In the genomic region with DNA sequence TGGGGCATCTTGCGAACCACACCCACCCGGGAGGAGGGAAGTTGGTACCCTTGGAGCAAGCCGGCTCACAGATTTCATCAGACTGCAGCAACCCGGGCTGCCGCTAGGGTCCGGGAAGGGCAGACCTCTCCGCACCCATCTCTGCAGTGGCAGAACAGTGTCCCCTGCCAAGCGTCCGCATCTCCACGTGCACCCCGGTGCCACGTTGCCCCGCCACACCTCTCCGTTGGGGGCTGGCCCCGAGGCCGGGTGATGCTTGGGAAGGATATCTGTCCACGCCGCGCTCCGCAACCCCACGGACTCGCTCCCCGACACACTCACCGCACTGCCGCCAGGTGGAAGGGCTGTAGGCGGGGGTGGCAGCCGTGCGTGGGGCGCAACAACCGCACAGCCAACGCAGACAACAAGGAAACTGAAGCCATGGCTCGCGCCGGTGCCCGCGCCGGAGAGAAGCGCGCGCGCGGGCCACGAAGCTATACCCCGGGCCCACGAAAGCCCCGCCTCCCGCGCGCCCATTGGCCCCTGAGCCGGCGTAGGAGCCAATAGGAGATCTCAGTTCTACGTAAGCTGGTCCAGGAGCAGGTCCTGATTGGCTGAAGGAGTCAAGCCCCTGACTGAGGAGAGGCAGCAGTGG, we compare ENCODE assay signal across 8 mouse cellular contexts. TPM values are rescaled to one million over a fixed set of nuclear protein-coding genes. Genes with fewer than 3 reads are reported as not detected.
DNase-seq lines count a peak whose midpoint lies in the region; ATAC-seq and TF ChIP-seq lines count a peak whose summit lies in the region.

No protein-coding gene starts in this region.

- H3K4me1 ChIP-seq in erythroblast, embryonic 14.5 days (ENCODE audit: control insufficient read depth) = peaks cover 62% of the 10 kb centered on the region
- peaks cover 7% of the 10 kb centered on the region for H3K4me1 ChIP-seq in heart, embryonic 12.5 days (replicated peaks)
- no peaks in the 10 kb centered on the region; the same call in 1 of the 2 replicates for H3K4me1 ChIP-seq in kidney, postnatal 0 days (replicated peaks; ENCODE audit: insufficient read depth, low read length)
- peaks cover 4% of the 10 kb centered on the region for H3K4me1 ChIP-seq in liver, adult 2 months (ENCODE audit: control insufficient read depth, insufficient read depth, low read length)

- ATAC-seq in heart, embryonic 12.5 days (ENCODE audit: insufficient number of reproducible peaks, low FRiP score) = peak; percentile 98
- peak; percentile 97 for ATAC-seq in kidney, postnatal 0 days (replicated peaks; ENCODE audit: low FRiP score, low read depth)
- ATAC-seq in monocyte, adult 5-6 weeks (replicated peaks; ENCODE audit: insufficient number of reproducible peaks, low FRiP score, low TSS enrichment, poor library complexity, severe bottlenecking) = peak; percentile 92

- peak; percentile 94 for DNase-seq in CD4-positive, CD25-positive, alpha-beta regulatory T cell, adult 2 months (ENCODE audit: low read depth, low spot score)
- DNase-seq in brain, embryonic 18.5 days (ENCODE audit: low read depth, low spot score) = peak; percentile 83
- DNase-seq in kidney, postnatal 0 days (ENCODE audit: low spot score) = peak; percentile 96
- DNase-seq in liver, adult 2 months (ENCODE audit: extremely low read depth, low read depth, low spot score) = peak; percentile 56
- peak; percentile 92 to 94 for DNase-seq in spleen, postnatal 36 days (ENCODE audit: low spot score in 2 of 2)

- peak; percentile 72 for TF ChIP-seq CTCF in kidney, postnatal 0 days (IDR thresholded peaks at IDR 0.05; ENCODE audit: low read depth)
- TF ChIP-seq CTCF in liver, adult 2 months (IDR thresholded peaks at IDR 0.05; ENCODE audit: low read depth, low read length) = peak; percentile 84

- peaks cover 55% of the 10 kb centered on the region for H3K36me3 ChIP-seq in erythroblast, embryonic 14.5 days (ENCODE audit: control insufficient read depth)
- 0 out of 2 replicates have a peak, but pooled peaks cover 3% of the 10 kb centered on the region for H3K36me3 ChIP-seq in heart, embryonic 12.5 days
- H3K36me3 ChIP-seq in kidney, postnatal 0 days (ENCODE audit: insufficient read depth, low read length) = no peaks in the 10 kb centered on the region
- H3K36me3 ChIP-seq in liver, adult 2 months (ENCODE audit: control insufficient read depth, insufficient read depth, low read length) = no peaks in the 10 kb centered on the region

- H3K4me2 ChIP-seq in heart, embryonic 12.5 days = peak overlapping the region; percentile 78
- H3K4me2 ChIP-seq in kidney, postnatal 0 days (ENCODE audit: low read length) = peak overlapping the region; percentile 98

- no peaks in the 10 kb centered on the region for H3K79me2 ChIP-seq in liver, adult 2 months (ENCODE audit: control insufficient read depth, insufficient read depth, low read length)

- H3K4me3 ChIP-seq in erythroblast, embryonic 14.5 days (replicated peaks) = peak overlapping the region; percentile 79
- peak overlapping the region; percentile 93 for H3K4me3 ChIP-seq in heart, embryonic 12.5 days
- peak overlapping the region; percentile 81 for H3K4me3 ChIP-seq in kidney, postnatal 0 days (replicated peaks; ENCODE audit: low read depth, low read length)
- peak overlapping the region; percentile 87 for H3K4me3 ChIP-seq in liver, adult 2 months (ENCODE audit: insufficient read depth, low read depth, low read length)

- H3K9me3 ChIP-seq in erythroblast, embryonic 14.5 days (ENCODE audit: control insufficient read depth, low read length) = no peaks in the 10 kb centered on the region
- no peaks in the 10 kb centered on the region for H3K9me3 ChIP-seq in heart, embryonic 12.5 days (replicated peaks)
- H3K9me3 ChIP-seq in kidney, postnatal 0 days (replicated peaks; ENCODE audit: low read length) = no peaks in the 10 kb centered on the region

- TF ChIP-seq POLR2A in liver, adult 2 months (IDR thresholded peaks at IDR 0.05; ENCODE audit: extremely low read depth, insufficient read depth, low read length) = no peak

- H3K9ac ChIP-seq in heart, embryonic 12.5 days = peak overlapping the region; percentile 87
- H3K9ac ChIP-seq in kidney, postnatal 0 days (ENCODE audit: low read depth, low read length) = peak overlapping the region; percentile 67
- H3K9ac ChIP-seq in liver, adult 2 months (ENCODE audit: low read depth, low read length) = peak overlapping the region; percentile 83

- no peaks in the 10 kb centered on the region for H3K27me3 ChIP-seq in erythroblast, embryonic 14.5 days (ENCODE audit: control insufficient read depth)
- H3K27me3 ChIP-seq in heart, embryonic 12.5 days (replicated peaks) = no peaks in the 10 kb centered on the region
- no peaks in the 10 kb centered on the region for H3K27me3 ChIP-seq in kidney, postnatal 0 days (ENCODE audit: insufficient read depth, low read length)
- H3K27me3 ChIP-seq in liver, adult 2 months (ENCODE audit: control insufficient read depth, insufficient read depth, low read length) = no peaks in the 10 kb centered on the region

- WGBS in heart, embryonic 12.5 days = under 1% methylated on average over 52 of the region's 52 CpGs
- WGBS in kidney, postnatal 0 days = 0% methylated on average over 52 of the region's 52 CpGs
- WGBS in liver, adult 2 months = under 1% methylated on average over 52 of the region's 52 CpGs

- H3K27ac ChIP-seq in heart, embryonic 12.5 days (ENCODE audit: poor library complexity, severe bottlenecking) = peak overlapping the region; percentile 48; the same call in 1 of the 2 replicates
- H3K27ac ChIP-seq in kidney, postnatal 0 days = peak overlapping the region; percentile 42; the same call in 1 of the 2 replicates
- no peak overlapping the region for H3K27ac ChIP-seq in liver, adult 2 months (replicated peaks; ENCODE audit: insufficient read depth, low read depth, low read length)

RNA-seq across cellular contexts. Expression of a gene that starts 8.5 kb away (rescaled TPM):
- 5.3 and 6.1 TPM in 2 replicates for polyA plus RNA-seq in erythroblast, embryonic 14.5 days (2012)
- 38.9 TPM in 2 replicates for polyA plus RNA-seq in heart, embryonic 12.5 days (2016; fragmentation: Nextera tagmentation; extraction: Ambion mirVana)
- polyA plus RNA-seq in kidney, postnatal 0 days (2015; fragmentation: Nextera tagmentation; extraction: Ambion mirVana) = 21.6 and 25.8 TPM in 2 replicates
- 0.83 and 1.6 TPM in 2 replicates for total RNA-seq in liver, adult 2 months (2014; rRNA removed)
- polyA plus RNA-seq in liver, adult 2 months (2012; rRNA removed) = 0.98 and 1.1 TPM in 2 replicates
- 25.6 to 40.2 TPM (median 28.5 TPM) in 3 replicates for total RNA-seq in monocyte, adult 5-6 weeks (2017)

RNA-seq across cellular contexts. Expression of a gene that starts 8.6 kb away (rescaled TPM):
- 1.8 and 2.4 TPM in 2 replicates for polyA plus RNA-seq in erythroblast, embryonic 14.5 days (2012)
- 42.6 and 43.3 TPM in 2 replicates for polyA plus RNA-seq in heart, embryonic 12.5 days (2016; fragmentation: Nextera tagmentation; extraction: Ambion mirVana)
- 46.8 and 50.6 TPM in 2 replicates for polyA plus RNA-seq in kidney, postnatal 0 days (2015; fragmentation: Nextera tagmentation; extraction: Ambion mirVana)
- 35.2 and 40.4 TPM in 2 replicates for total RNA-seq in liver, adult 2 months (2014; rRNA removed)
- 11.6 and 11.9 TPM in 2 replicates for polyA plus RNA-seq in liver, adult 2 months (2012; rRNA removed)
- 300 to 314 TPM (median 304 TPM) in 3 replicates for total RNA-seq in monocyte, adult 5-6 weeks (2017)

RNA-seq across cellular contexts. Expression of a gene that starts 31.7 kb away (rescaled TPM):
- polyA plus RNA-seq in erythroblast, embryonic 14.5 days (2012) = 25.9 and 28.1 TPM in 2 replicates
- polyA plus RNA-seq in heart, embryonic 12.5 days (2016; fragmentation: Nextera tagmentation; extraction: Ambion mirVana) = 262 and 274 TPM in 2 replicates
- 231 and 242 TPM in 2 replicates for polyA plus RNA-seq in kidney, postnatal 0 days (2015; fragmentation: Nextera tagmentation; extraction: Ambion mirVana)
- 26.4 and 47.1 TPM in 2 replicates for total RNA-seq in liver, adult 2 months (2014; rRNA removed)
- polyA plus RNA-seq in liver, adult 2 months (2012; rRNA removed) = 144 and 246 TPM in 2 replicates
- 13.0 to 48.5 TPM (median 38.5 TPM) in 3 replicates for total RNA-seq in monocyte, adult 5-6 weeks (2017)
